Mouse (Mus musculus) neural tube, embryonic 15.5 days (tissue): ENCODE measurements around the gene Smco3. TPM values are rescaled to one million over a fixed set of nuclear protein-coding genes. Genes with fewer than 3 reads are reported as not detected.

ENCODE experiments used
- ATAC-seq: fragments of 200-750 bp; cut with Nextera tagmentation; 2 replicates; pipeline ENCODE4 v1.8.0; 2017; ENCODE audit warnings: mild to moderate bottlenecking, moderate TSS enrichment, moderate library complexity; ENCODE audit not compliant: low FRiP score
- H3K27ac ChIP-seq: fragments of 300-500 bp; sonication (generic); replicated peaks from 2 replicates; pipeline ENCODE4 v1.5.1; 2015; ENCODE audit warnings: mild to moderate bottlenecking, inconsistent platforms
- H3K27me3 ChIP-seq: fragments of 300-500 bp; sonication (generic); replicated peaks from 2 replicates; pipeline ENCODE4 v1.6.1; 2015; ENCODE audit warnings: inconsistent platforms
- H3K36me3 ChIP-seq: fragments of 300-500 bp; sonication (generic); 2 replicates; pipeline ENCODE4 v1.6.1; 2015; ENCODE audit warnings: inconsistent platforms
- H3K4me1 ChIP-seq: fragments of 300-500 bp; sonication (generic); 2 replicates; pipeline ENCODE4 v1.6.1; 2015; ENCODE audit warnings: inconsistent platforms
- H3K4me2 ChIP-seq: fragments of 300-500 bp; sonication (generic); 2 replicates; pipeline ENCODE4 v1.6.1; 2015; ENCODE audit warnings: inconsistent platforms, mild to moderate bottlenecking, moderate library complexity
- H3K4me3 ChIP-seq: fragments of 300-500 bp; sonication (generic); replicated peaks from 2 replicates; pipeline ENCODE4 v1.5.1; 2015; ENCODE audit warnings: mild to moderate bottlenecking, inconsistent platforms
- H3K9ac ChIP-seq: fragments of 300-500 bp; sonication (generic); replicated peaks from 2 replicates; pipeline ENCODE4 v1.6.1; 2015; ENCODE audit warnings: mild to moderate bottlenecking, inconsistent platforms
- H3K9me3 ChIP-seq: fragments of 300-500 bp; sonication (generic); replicated peaks from 2 replicates; pipeline ENCODE4 v1.6.1; 2016; ENCODE audit warnings: inconsistent platforms
- WGBS: fragments of 180-500 bp; shearing (Covaris S2); methylation state at CpG from one replicate; pipeline ENCODE4 v1.1.7; 2015; ENCODE audit warnings: mixed read lengths; 5-methylcytosine and 5-hydroxymethylcytosine counted together
- polyA plus RNA-seq: library from polyadenylated mRNA; unstranded; fragments of >200 nt; fragmentation: Nextera tagmentation; extraction: Ambion mirVana; gene quantifications from 2 replicates; pipeline ENCODE4 v1.2.1, GENCODE M21; 2015

Smco3 gene
- polyA plus RNA-seq, 1 experiment from 2014 or later: 2.5 TPM

- no peaks in the 10 kb centered on the region for H3K9me3 ChIP-seq
- H3K4me3 ChIP-seq: no peak overlapping the region
- 60% methylated on average over 11 of the region's 11 CpGs for WGBS
- no peak overlapping the region for H3K4me2 ChIP-seq
- H3K4me1 ChIP-seq: peaks cover 4% of the 10 kb centered on the region; the same call in 1 of the 2 replicates
- no peak overlapping the region for H3K9ac ChIP-seq
- no peaks in the 10 kb centered on the region for H3K36me3 ChIP-seq
- H3K27me3 ChIP-seq: 0 out of 2 replicates have a peak, but pooled peaks cover 3% of the 10 kb centered on the region
- ATAC-seq: no peak
- peak overlapping the region; percentile 23; the same call in 1 of the 2 replicates for H3K27ac ChIP-seq
These were observed 22.6 kb upstream of the Smco3 start for GRCm38 (mm10) chr6:136857873-136858260.

- Histone ChIP-seq H3K9ac (no peak within 1 kb of the TSS), H3K9me3 (no peaks in the 10 kb centered on the region), H3K27me3 (0 out of 2 replicates have a peak, but pooled peaks cover 3% of the 10 kb centered on the region), H3K4me3 (no peak within 1 kb of the TSS), H3K4me1 (peaks cover 6% of the 10 kb centered on the region; the same call in 1 of the 2 replicates), H3K4me2 (no peak within 1 kb of the TSS), H3K36me3 (no peaks in the 10 kb centered on the region), H3K27ac (peak within 1 kb of the TSS; percentile 23; the same call in 1 of the 2 replicates)
- 75% methylated on average over 18 of the region's 18 CpGs for WGBS
- ATAC-seq: no peak
These were observed 22.1 kb upstream of the Smco3 start, which contains the start of gene Art4 for GRCm38 (mm10) chr6:136857186-136857872. Gene Art4, minus strand, starts transcription at chr6:136857733.

GRCm38 (mm10) chr6:136856071-136856636 is 20.9 kb upstream of the Smco3 start:
- no peaks in the 10 kb centered on the region for H3K36me3 ChIP-seq

GRCm38 (mm10) chr6:136855183-136855582 is 19.9 kb upstream of the Smco3 start:
- H3K9ac ChIP-seq: no peak overlapping the region
- no peaks in the 10 kb centered on the region for H3K36me3 ChIP-seq
- H3K9me3 ChIP-seq: no peaks in the 10 kb centered on the region
- H3K4me2 ChIP-seq: no peak overlapping the region
- peaks cover 6% of the 10 kb centered on the region; the same call in 1 of the 2 replicates for H3K4me1 ChIP-seq
- H3K27ac ChIP-seq: no peak overlapping the region
- 90% methylated on average over 2 of the region's 2 CpGs for WGBS
- ATAC-seq: no peak
- no peak overlapping the region for H3K4me3 ChIP-seq
- 0 out of 2 replicates have a peak, but pooled peaks cover under 1% of the 10 kb centered on the region for H3K27me3 ChIP-seq

More at GRCm38 (mm10) chr6:136856071-136856636, 20.9 kb upstream of the Smco3 start:
- Histone ChIP-seq H3K27ac (no peak overlapping the region), H3K4me3 (no peak overlapping the region), H3K9me3 (no peaks in the 10 kb centered on the region), H3K27me3 (0 out of 2 replicates have a peak, but pooled peaks cover 3% of the 10 kb centered on the region), H3K4me2 (no peak overlapping the region), H3K9ac (no peak overlapping the region), H3K4me1 (peaks cover 6% of the 10 kb centered on the region; the same call in 1 of the 2 replicates)
- WGBS: 65% methylated on average over 14 of the region's 14 CpGs
- no peak for ATAC-seq

- Histone ChIP-seq H3K4me3 (no peak overlapping the region), H3K4me2 (no peak overlapping the region), H3K9me3 (no peaks in the 10 kb centered on the region), H3K4me1 (peaks cover 6% of the 10 kb centered on the region; the same call in 1 of the 2 replicates), H3K36me3 (no peaks in the 10 kb centered on the region), H3K27ac (no peak overlapping the region), H3K9ac (no peak overlapping the region), H3K27me3 (no peaks in the 10 kb centered on the region)
- WGBS: 91% methylated on average over 11 of the region's 11 CpGs
- ATAC-seq: no peak
These were observed 19.1 kb upstream of the Smco3 start for GRCm38 (mm10) chr6:136854361-136854781.

- Histone ChIP-seq H3K4me2 (no peak overlapping the region), H3K4me1 (peaks cover 6% of the 10 kb centered on the region; the same call in 1 of the 2 replicates), H3K36me3 (no peaks in the 10 kb centered on the region), H3K9ac (no peak overlapping the region), H3K27ac (peak overlapping the region; percentile 10; the same call in 1 of the 2 replicates), H3K9me3 (no peaks in the 10 kb centered on the region), H3K27me3 (no peaks in the 10 kb centered on the region), H3K4me3 (no peak overlapping the region)
- ATAC-seq: no peak
- 57% methylated on average over 3 of the region's 3 CpGs for WGBS
These were observed 17.5 kb upstream of the Smco3 start for GRCm38 (mm10) chr6:136852762-136853161.

- 0 out of 2 replicates have a peak, but pooled peaks cover 3% of the 10 kb centered on the region for H3K4me1 ChIP-seq
- no peaks in the 10 kb centered on the region for H3K27me3 ChIP-seq
- no peak overlapping the region for H3K4me3 ChIP-seq
- no peak overlapping the region for H3K4me2 ChIP-seq
- no peaks in the 10 kb centered on the region for H3K36me3 ChIP-seq
- H3K9me3 ChIP-seq: no peaks in the 10 kb centered on the region
- WGBS: 76% methylated on average over 4 of the region's 4 CpGs
- H3K9ac ChIP-seq: no peak overlapping the region
- H3K27ac ChIP-seq: peak overlapping the region; percentile 10; the same call in 1 of the 2 replicates
- ATAC-seq: no peak
These were observed 17.1 kb upstream of the Smco3 start for GRCm38 (mm10) chr6:136852348-136852747.

GRCm38 (mm10) chr6:136850267-136850666 is 15.0 kb upstream of the Smco3 start:
- no peak for ATAC-seq
- H3K9me3 ChIP-seq: no peaks in the 10 kb centered on the region
- WGBS: 76% methylated on average over 6 of the region's 6 CpGs

GRCm38 (mm10) chr6:136848971-136849370 is 13.7 kb upstream of the Smco3 start:
- 90% methylated on average over 5 of the region's 5 CpGs for WGBS
- no peak overlapping the region for H3K9ac ChIP-seq
- no peak for ATAC-seq

More at GRCm38 (mm10) chr6:136850267-136850666, 15.0 kb upstream of the Smco3 start:
- Histone ChIP-seq H3K36me3 (no peaks in the 10 kb centered on the region), H3K9ac (no peak overlapping the region), H3K27me3 (no peaks in the 10 kb centered on the region), H3K4me3 (no peak overlapping the region), H3K27ac (no peak overlapping the region), H3K4me2 (no peak overlapping the region), H3K4me1 (0 out of 2 replicates have a peak, but pooled peaks cover 3% of the 10 kb centered on the region)

GRCm38 (mm10) chr6:136848399-136848798 is 13.1 kb upstream of the Smco3 start:
- Histone ChIP-seq H3K9me3 (no peaks in the 10 kb centered on the region), H3K36me3 (no peaks in the 10 kb centered on the region), H3K27me3 (no peaks in the 10 kb centered on the region), H3K4me3 (no peak overlapping the region), H3K9ac (no peak overlapping the region), H3K27ac (no peak overlapping the region), H3K4me2 (no peak overlapping the region), H3K4me1 (0 out of 2 replicates have a peak, but pooled peaks cover 3% of the 10 kb centered on the region)
- no peak for ATAC-seq
- 92% methylated on average over 8 of the region's 8 CpGs for WGBS

More at GRCm38 (mm10) chr6:136848971-136849370, 13.7 kb upstream of the Smco3 start:
- H3K9me3 ChIP-seq: no peaks in the 10 kb centered on the region
- H3K36me3 ChIP-seq: no peaks in the 10 kb centered on the region
- no peaks in the 10 kb centered on the region for H3K27me3 ChIP-seq
- no peak overlapping the region for H3K4me2 ChIP-seq
- H3K4me3 ChIP-seq: no peak overlapping the region
- H3K4me1 ChIP-seq: 0 out of 2 replicates have a peak, but pooled peaks cover 3% of the 10 kb centered on the region
- H3K27ac ChIP-seq: no peak overlapping the region

- H3K4me1 ChIP-seq: 0 out of 2 replicates have a peak, but pooled peaks cover 2% of the 10 kb centered on the region
- no peaks in the 10 kb centered on the region for H3K9me3 ChIP-seq
- no peak for ATAC-seq
- 33% methylated on average over 2 of the region's 2 CpGs for WGBS
- H3K27ac ChIP-seq: no peak overlapping the region
- H3K9ac ChIP-seq: no peak overlapping the region
- H3K36me3 ChIP-seq: no peaks in the 10 kb centered on the region
- no peak overlapping the region for H3K4me2 ChIP-seq
- no peak overlapping the region for H3K4me3 ChIP-seq
- H3K27me3 ChIP-seq: no peaks in the 10 kb centered on the region
These were observed 12.5 kb upstream of the Smco3 start for GRCm38 (mm10) chr6:136847790-136848189.
